Mouse (Mus musculus): ENCODE data around the gene Mbd3l2.

DNA sequence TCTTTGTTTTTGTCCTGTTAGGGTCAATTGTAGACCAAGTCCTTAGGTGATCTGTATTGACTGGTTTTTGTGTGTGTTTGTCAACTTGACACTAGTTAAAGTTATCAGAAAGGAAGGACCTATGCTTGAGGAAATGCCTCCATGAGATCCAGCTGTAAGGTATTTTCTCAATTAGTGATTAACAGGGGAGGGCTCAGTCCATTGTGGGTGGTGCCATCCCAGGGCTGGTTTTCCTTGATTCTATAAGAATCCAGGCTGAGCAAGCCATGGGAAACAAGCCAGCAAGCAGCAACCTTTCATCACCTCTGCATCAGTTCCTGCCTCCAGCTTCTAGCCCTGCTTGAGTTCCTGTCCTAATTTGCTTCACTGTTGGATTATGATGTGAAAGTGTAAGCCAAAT lies at the start of gene Mbd3l2:
- no peak for TF ChIP-seq CTCF (IDR thresholded peaks at IDR 0.05; ENCODE audit: low read depth)
- no peak for TF ChIP-seq EP300 (IDR thresholded peaks at IDR 0.05; ENCODE audit: low read depth)
